Mouse (Mus musculus) midbrain, embryonic 14.5 days (tissue): ENCODE results near the gene Olfr1396. TPM values are rescaled to one million over a fixed set of nuclear protein-coding genes. Genes with fewer than 3 reads are reported as not detected.

Source experiments
- ATAC-seq: fragments of 200-750 bp; cut with Nextera tagmentation; 2 replicates; pipeline ENCODE4 v1.8.0; 2017; ENCODE audit warnings: moderate number of reproducible peaks, moderate library complexity; ENCODE audit not compliant: low FRiP score, low TSS enrichment
- DNase-seq: peaks from one replicate; pipeline ENCODE4 v3.0.0-alpha.2; 2015
- H3K27ac ChIP-seq: fragments of 300-500 bp; sonication (generic); replicated peaks from 2 replicates; pipeline ENCODE4 v1.5.1; 2014; ENCODE audit warnings: mild to moderate bottlenecking, low read depth, low read length, moderate library complexity
- H3K27me3 ChIP-seq: fragments of 300-500 bp; sonication (generic); 2 replicates; pipeline ENCODE4 v1.6.1; 2014; ENCODE audit warnings: low read length, control low read depth, mixed read lengths; ENCODE audit not compliant: control insufficient read depth, insufficient read depth
- H3K36me3 ChIP-seq: fragments of 300-500 bp; sonication (generic); 2 replicates; pipeline ENCODE4 v1.6.1; 2014; ENCODE audit warnings: low read length, control low read depth; ENCODE audit not compliant: control insufficient read depth, insufficient read depth
- H3K4me1 ChIP-seq: fragments of 300-500 bp; sonication (generic); 2 replicates; pipeline ENCODE4 v1.6.1; 2014; ENCODE audit warnings: mild to moderate bottlenecking, antibody characterized with exemption, low read length, control low read depth; ENCODE audit not compliant: control insufficient read depth, insufficient read depth
- H3K4me2 ChIP-seq: fragments of 300-500 bp; sonication (generic); 2 replicates; pipeline ENCODE4 v1.6.1; 2014; ENCODE audit warnings: mild to moderate bottlenecking, low read length, moderate library complexity
- H3K4me3 ChIP-seq: fragments of 300-500 bp; sonication (generic); replicated peaks from 2 replicates; pipeline ENCODE4 v1.5.1; 2014; ENCODE audit warnings: low read depth, low read length
- H3K9ac ChIP-seq: fragments of 300-500 bp; sonication (generic); replicated peaks from 2 replicates; pipeline ENCODE4 v1.6.1; 2014; ENCODE audit warnings: mild to moderate bottlenecking, low read length, moderate library complexity
- H3K9me3 ChIP-seq: fragments of 300-500 bp; sonication (generic); 2 replicates; pipeline ENCODE4 v1.6.1; 2016; ENCODE audit warnings: low read length, control low read depth, mixed read lengths; ENCODE audit not compliant: control insufficient read depth
- WGBS: fragments of 180-500 bp; shearing (Covaris S2); extraction: QIAGEN DNeasy Blood & Tissue Kit; methylation state at CpG from one replicate; pipeline ENCODE4 v1.1.7; 2014; 5-methylcytosine and 5-hydroxymethylcytosine counted together
- polyA plus RNA-seq: library from polyadenylated mRNA; unstranded; fragments of >200 nt; fragmentation: Nextera tagmentation; extraction: Ambion mirVana; gene quantifications from 2 replicates; pipeline ENCODE4 v1.2.1, GENCODE M21; 2014

Gene Olfr1396
- polyA plus RNA-seq, 1 experiment from 2014 or later, result not detected

DNA sequence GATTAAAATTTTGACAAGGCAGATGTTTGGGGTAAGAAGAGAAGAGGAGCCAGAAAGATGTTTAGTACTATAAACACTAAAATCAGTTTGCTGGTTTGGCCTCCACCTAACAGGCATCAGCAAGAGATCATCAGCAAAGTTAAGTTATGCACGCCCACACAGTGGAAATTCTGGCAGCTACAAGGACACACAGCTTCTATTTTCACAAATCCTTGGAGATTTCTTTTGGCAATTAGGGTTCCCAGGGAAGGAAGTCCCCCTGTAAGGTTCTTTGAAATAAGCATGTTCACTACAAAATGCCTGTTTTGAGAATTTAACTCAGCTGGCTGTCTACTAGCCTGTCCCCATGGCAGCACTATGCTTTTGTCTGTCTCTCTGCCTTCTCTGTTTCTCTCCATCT lies 3.7 kb downstream of the Olfr1396 start:
- Histone ChIP-seq H3K9ac (no peak overlapping the region), H3K27me3 (no peaks in the 10 kb centered on the region), H3K4me2 (no peak overlapping the region), H3K4me3 (no peak overlapping the region), H3K36me3 (no peaks in the 10 kb centered on the region), H3K4me1 (no peaks in the 10 kb centered on the region), H3K27ac (no peak overlapping the region), H3K9me3 (no peaks in the 10 kb centered on the region)
- WGBS, result 75% methylated on average over 1 of the region's 1 CpGs
- ATAC-seq (no peak), DNase-seq (no peak)

- Histone ChIP-seq H3K9ac (no peak overlapping the region), H3K4me3 (no peak overlapping the region), H3K36me3 (no peaks in the 10 kb centered on the region), H3K9me3 (no peaks in the 10 kb centered on the region), H3K27ac (no peak overlapping the region), H3K27me3 (no peaks in the 10 kb centered on the region), H3K4me2 (no peak overlapping the region), H3K4me1 (no peaks in the 10 kb centered on the region)
- no peak for ATAC-seq
- WGBS, result 27% methylated on average over 1 of the region's 1 CpGs
- peak; percentile 58 for DNase-seq
These were observed 5.8 kb downstream of the Olfr1396 start for GRCm38 (mm10) chr11:49108833-49109232.

GRCm38 (mm10) chr11:49107650-49108537 lies 6.8 kb downstream of the Olfr1396 start:
- Histone ChIP-seq H3K9ac (no peak overlapping the region), H3K4me3 (no peak overlapping the region), H3K4me1 (no peaks in the 10 kb centered on the region), H3K4me2 (no peak overlapping the region), H3K9me3 (no peaks in the 10 kb centered on the region), H3K36me3 (no peaks in the 10 kb centered on the region), H3K27me3 (no peaks in the 10 kb centered on the region), H3K27ac (no peak overlapping the region)
- ATAC-seq, result no peak
- DNase-seq, result no peak
- 71% methylated on average over 10 of the region's 10 CpGs for WGBS

GRCm38 (mm10) chr11:49105752-49106151 lies 8.9 kb downstream of the Olfr1396 start:
- WGBS, result 76% methylated on average over 1 of the region's 1 CpGs
- no peak for ATAC-seq
- H3K27ac ChIP-seq, result no peak overlapping the region

GRCm38 (mm10) chr11:49103047-49103693 lies 11.5 kb downstream of the Olfr1396 start:
- Histone ChIP-seq H3K36me3 (no peaks in the 10 kb centered on the region), H3K4me1 (no peaks in the 10 kb centered on the region), H3K9ac (no peak overlapping the region), H3K4me3 (no peak overlapping the region), H3K27ac (no peak overlapping the region), H3K27me3 (no peaks in the 10 kb centered on the region), H3K4me2 (no peak overlapping the region), H3K9me3 (no peaks in the 10 kb centered on the region)
- DNase-seq (peak; percentile 94), ATAC-seq (peak; percentile 72)
- WGBS, result 15% methylated on average over 8 of the region's 8 CpGs

More at GRCm38 (mm10) chr11:49105752-49106151, 8.9 kb downstream of the Olfr1396 start:
- Histone ChIP-seq H3K36me3 (no peaks in the 10 kb centered on the region), H3K9ac (no peak overlapping the region), H3K27me3 (no peaks in the 10 kb centered on the region), H3K4me1 (no peaks in the 10 kb centered on the region), H3K4me3 (no peak overlapping the region), H3K9me3 (no peaks in the 10 kb centered on the region), H3K4me2 (no peak overlapping the region)
- no peak for DNase-seq

DNA sequence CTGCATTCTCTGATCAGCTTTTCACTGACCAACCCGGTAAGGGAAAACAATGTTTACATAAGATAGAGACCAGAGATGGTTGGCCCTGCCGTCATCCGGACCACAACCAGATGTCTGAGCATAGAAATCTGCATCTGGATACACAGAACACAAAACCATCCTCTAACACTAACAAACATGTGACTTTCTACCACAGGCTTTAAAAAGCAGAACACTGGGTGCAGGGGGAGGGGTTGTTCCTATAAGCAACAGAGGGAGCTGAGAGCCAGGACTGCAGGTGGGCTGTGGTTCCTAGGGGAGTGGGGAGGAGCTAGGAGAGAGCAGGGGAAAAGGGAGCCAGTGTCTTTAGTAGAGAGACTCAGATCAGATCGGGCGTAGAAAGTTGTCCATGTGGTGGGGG lies 13.2 kb downstream of the Olfr1396 start:
- no peaks in the 10 kb centered on the region for H3K9me3 ChIP-seq
- no peak overlapping the region for H3K4me3 ChIP-seq
- H3K4me2 ChIP-seq, result no peak overlapping the region
- H3K36me3 ChIP-seq, result no peaks in the 10 kb centered on the region
- no peak overlapping the region for H3K27ac ChIP-seq
- DNase-seq, result no peak
- H3K4me1 ChIP-seq, result no peaks in the 10 kb centered on the region
- 54% methylated on average over 5 of the region's 5 CpGs for WGBS
- no peaks in the 10 kb centered on the region for H3K27me3 ChIP-seq
- ATAC-seq, result no peak
- no peak overlapping the region for H3K9ac ChIP-seq

GRCm38 (mm10) chr11:49100409-49100808 lies 14.3 kb downstream of the Olfr1396 start:
- Histone ChIP-seq H3K27ac (no peak overlapping the region), H3K9ac (no peak overlapping the region), H3K9me3 (no peaks in the 10 kb centered on the region), H3K27me3 (no peaks in the 10 kb centered on the region), H3K4me3 (no peak overlapping the region), H3K4me1 (no peaks in the 10 kb centered on the region), H3K4me2 (no peak overlapping the region), H3K36me3 (no peaks in the 10 kb centered on the region)
- 86% methylated on average over 3 of the region's 3 CpGs for WGBS
- ATAC-seq (no peak), DNase-seq (no peak)

DNA sequence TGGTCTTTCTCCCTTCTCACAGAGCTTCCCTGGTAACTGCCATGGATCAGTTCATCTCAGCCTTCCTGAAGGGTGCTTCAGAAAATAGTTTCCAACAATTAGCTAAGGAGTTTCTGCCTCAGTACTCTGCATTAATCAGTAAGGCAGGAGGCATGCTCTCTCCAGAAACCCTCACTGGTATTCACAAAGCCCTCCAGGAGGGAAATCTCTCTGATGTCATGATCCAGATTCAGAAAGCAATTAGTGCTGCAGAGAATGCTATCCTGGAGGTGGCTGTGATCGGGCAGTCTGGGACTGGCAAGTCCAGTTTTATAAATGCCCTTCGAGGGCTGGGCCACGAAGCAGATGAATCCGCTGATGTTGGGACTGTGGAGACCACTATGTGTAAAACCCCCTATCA lies 19.3 kb downstream of the Olfr1396 start:
- H3K4me1 ChIP-seq, result no peaks in the 10 kb centered on the region
- H3K36me3 ChIP-seq, result no peaks in the 10 kb centered on the region
- H3K27me3 ChIP-seq, result no peaks in the 10 kb centered on the region
- no peaks in the 10 kb centered on the region for H3K9me3 ChIP-seq
- no peak for DNase-seq
- no peak overlapping the region for H3K27ac ChIP-seq
- no peak overlapping the region for H3K9ac ChIP-seq
- H3K4me2 ChIP-seq, result no peak overlapping the region
- no peak for ATAC-seq
- H3K4me3 ChIP-seq, result no peak overlapping the region
- 79% methylated on average over 4 of the region's 4 CpGs for WGBS
